Mouse (Mus musculus) liver, adult 2 months (tissue): Measurements from ENCODE around the gene Ltbp2.

Experiments
- CTCF ChIP-seq: fragments of 200-500 bp; IDR thresholded peaks from 2 replicates; pipeline ENCODE4 v1.5.1; 2011; ENCODE audit warnings: low read depth, low read length, control low read depth
- POLR2A ChIP-seq: fragments of 200-500 bp; IDR thresholded peaks from 2 replicates; pipeline ENCODE4 v1.6.1; 2011; ENCODE audit warnings: low read length, control low read depth; ENCODE audit not compliant: insufficient read depth; ENCODE audit errors: extremely low read depth

DNA sequence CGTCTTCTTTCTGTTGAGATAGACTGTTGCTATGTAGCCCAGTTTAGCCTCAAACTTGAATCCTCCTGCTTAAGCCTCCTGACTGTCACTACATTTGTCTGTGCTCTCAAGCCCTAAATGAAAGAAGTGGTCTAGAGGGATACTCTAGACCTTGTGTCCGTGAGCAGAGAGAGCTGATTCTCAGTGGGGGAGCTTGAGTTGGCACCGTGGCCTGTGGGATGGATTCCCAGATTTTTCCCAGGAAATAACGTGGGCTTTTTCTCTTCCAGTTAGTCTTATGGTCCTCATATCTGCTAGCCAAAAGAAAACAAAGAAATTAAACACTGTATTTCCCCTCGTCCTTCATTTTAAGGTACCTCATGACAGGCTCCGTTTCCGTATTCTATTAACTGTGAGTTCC lies 24.0 kb upstream of the Ltbp2 start:
- TF ChIP-seq POLR2A (no peak), CTCF (no peak)
